Mouse (Mus musculus): Measurements from ENCODE around the gene Gm17374. TPM values are rescaled to one million over a fixed set of nuclear protein-coding genes. Genes with fewer than 3 reads are reported as not detected.

Gene Gm17374
- not detected in 4 replicates for total RNA-seq (2023)

DNA sequence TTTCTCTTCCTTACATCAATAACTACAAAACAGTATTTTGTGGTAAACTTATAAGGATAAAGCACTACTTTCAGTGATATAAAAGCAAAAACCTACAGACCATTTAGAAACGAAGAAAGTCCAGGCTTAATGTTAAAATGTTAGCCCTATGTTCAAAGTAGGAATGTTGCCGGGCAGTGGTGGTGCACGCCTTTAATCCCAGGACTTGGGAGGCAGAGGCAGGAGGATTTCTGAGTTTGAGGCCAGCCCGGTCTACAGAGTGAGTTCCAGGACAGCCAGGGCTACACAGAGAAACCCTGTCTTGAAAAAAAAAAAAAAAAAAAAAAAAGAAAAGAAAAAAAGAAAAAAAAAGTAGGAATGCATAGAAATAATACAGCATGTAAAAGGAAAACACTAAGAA is at the start of gene Gm17374:
Gm17374 (plus strand) TSS at position 301 of the 400 bp plus-strand sequence.

DNA sequence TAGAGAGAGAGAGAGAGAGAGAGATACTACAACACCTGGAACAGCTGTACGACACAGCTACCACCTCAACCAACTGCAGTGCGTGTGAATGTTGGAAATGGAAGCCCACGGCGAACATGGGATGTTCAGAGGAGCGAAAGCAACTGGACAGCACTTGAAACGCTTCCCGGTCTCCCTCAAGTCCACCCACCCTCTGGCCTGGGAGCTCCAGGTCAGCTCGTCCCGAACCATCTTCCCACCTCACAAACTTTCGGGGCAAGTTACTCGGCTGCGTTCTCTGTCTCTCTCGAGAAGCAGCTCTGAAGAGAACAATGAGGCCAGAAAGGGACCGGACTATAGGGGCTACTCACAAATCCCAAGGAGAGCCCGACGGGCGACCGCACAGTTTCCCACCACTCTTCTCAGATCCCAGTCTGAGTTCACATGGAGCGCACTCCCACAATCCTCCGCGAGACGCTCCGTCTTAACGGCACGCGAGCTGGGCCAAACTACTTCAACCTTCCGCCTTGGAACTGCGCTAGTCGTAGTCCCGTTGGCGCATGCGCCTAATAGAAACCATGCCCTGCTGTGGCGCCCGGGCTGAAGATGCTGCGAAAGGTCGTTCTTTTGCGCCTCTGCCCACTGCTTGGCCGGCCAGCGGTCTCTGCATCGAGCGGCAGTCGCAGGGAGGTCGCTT is 18.4 kb downstream of the Gm17374 start, which contains the start of the genes Esf1 and Ndufaf5:
Esf1 (minus strand) TSS at position 438 of the 676 bp plus-strand sequence.
Ndufaf5 (plus strand) TSS at position 523 of the 676 bp plus-strand sequence.

Other genes starting within 250 kb of the Gm17374 start
- gene Tasp1, start 85.2 kb upstream of the Gm17374 start, total RNA-seq (2023) = 8.5 to 13.2 TPM (median 10.5 TPM) in 4 replicates
- 28.7 to 41.5 TPM (median 31.7 TPM) in 4 replicates for gene Esf1, start 18.5 kb downstream of the Gm17374 start, total RNA-seq (2023)
- 10.7 to 14.3 TPM (median 11.3 TPM) in 4 replicates for gene Ndufaf5, start 18.6 kb downstream of the Gm17374 start, total RNA-seq (2023)
- gene Sel1l2, start 237.7 kb downstream of the Gm17374 start, total RNA-seq (2023) = not detected in 4 replicates
- gene Macrod2, start 243.3 kb downstream of the Gm17374 start, total RNA-seq (2023) = not detected in 4 replicates

Data from B cell, adult 62 days (primary cell).